Mouse (Mus musculus): Measurements from ENCODE around the gene St3gal6. TPM values are rescaled to one million over a fixed set of nuclear protein-coding genes. Genes with fewer than 3 reads are reported as not detected.
"Not testable (repeated sequence)": the region's sequence is repeated elsewhere in the genome, so short reads cannot be mapped to it uniquely, and the experiment has no call there.

Gene St3gal6
- total RNA-seq, 2 experiments from 2014 or later: 32.4 to 33.0 TPM

DNA sequence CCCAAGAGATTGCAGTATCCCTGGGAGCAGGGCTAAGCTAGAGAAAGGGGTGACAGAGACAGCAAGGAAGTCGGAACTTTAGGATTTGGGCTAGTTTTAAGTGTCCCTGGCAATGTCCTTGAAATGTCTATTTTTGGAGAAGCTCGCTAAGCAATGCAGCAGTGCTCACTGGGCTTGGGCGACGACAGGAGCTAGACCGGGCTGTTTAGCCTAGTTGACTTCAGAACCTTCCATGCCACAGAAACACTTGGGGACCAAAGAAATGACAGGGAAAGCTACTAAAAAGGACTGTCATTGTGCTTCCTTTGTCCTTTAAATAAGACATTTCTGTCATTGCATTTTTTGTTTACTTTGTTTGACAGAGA lies 42.2 kb downstream of the St3gal6 start:
- intact Hi-C loops (cut with DNase I): no loop called here
- no peak for DNase-seq

GRCm38 (mm10) chr16:58481219-58481905 lies 42.7 kb downstream of the St3gal6 start:
- intact Hi-C loops (cut with DNase I): no loop called here
- peak in 1 of 2 experiments; percentile 25 for DNase-seq

DNA sequence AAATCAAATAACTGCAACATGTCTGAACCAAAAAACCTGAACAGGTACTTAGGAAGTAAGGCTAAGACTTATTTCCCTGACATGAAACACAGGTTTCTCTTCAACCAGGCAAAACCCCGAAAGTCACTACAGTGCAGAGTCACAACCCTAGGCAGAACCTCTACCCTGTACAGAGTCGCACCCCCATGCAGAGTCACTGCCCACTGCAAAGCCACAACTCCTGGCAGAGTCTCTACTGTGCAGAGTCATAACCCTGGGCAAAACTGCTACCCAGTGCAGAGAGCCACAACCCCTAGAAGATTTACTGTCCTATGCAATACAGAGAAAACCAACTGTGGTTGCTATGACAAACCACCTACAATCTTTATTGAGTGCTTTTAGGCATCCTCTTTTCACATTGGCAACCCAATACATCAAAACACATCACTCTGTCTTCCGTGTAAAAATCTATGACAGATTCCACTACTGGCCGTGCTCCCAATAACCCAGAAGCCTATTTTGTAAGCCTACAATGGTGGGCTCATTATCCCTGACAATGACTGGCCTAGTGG lies 44.1 kb downstream of the St3gal6 start:
- intact Hi-C loops (cut with DNase I): loop anchor here (5.0 kb wide), 1 partner anchor 42 kb away; the partner anchor contains the start of gene St3gal6
- DNase-seq: no peak

DNA sequence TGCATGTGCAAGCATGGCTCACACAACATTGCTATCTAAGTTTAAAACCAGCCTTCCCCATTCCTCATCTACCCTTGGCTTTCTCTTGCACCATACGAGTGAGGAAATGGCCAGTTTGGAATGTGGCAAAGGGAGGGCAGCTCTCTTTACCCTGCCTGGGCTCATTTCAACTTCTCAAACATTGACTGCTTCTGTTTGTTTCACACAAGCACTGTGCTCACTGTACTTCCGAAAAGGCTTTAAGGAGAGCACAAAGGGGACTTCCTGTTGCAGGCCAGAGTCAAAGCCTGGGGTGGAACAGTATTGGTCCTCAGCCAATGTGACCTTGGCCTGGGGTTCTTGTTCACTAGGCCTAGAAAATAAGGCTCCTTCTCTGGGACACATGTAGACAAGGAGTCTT lies 47.7 kb downstream of the St3gal6 start:
- DNase-seq: peak; percentile 51 to 56
- intact Hi-C loops (cut with DNase I): loop anchor here (2.0 to 5.0 kb wide), 2 partner anchors 20 to 46 kb away; partner anchors contain the start of gene St3gal6

DNA sequence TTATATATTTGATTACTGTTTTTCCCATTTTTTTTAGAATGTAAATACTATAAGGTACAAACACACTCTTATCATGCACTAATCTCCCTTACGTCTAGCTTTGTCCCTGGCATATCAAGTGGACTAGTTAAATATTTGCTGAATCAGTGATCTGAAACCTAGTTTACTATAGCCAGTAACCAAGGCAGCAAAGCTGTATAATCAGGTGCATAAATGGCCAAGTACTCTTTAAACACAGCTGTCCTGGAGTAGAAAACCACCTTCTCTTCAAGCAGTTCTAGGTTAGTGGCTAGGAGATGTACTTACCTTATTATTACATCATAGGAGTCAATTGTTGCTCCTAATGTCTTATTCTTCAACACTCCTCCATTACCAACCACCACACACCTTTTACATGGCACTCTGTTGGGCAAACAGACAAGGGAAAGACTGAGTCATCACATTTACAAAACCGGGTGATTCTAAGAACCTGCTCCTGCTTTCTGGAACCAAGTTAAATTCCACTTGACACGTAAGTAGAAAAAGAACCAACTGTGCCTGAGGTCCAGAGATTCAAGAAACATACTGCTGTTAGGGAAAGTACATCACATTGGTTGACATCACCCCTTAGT lies 48.4 kb downstream of the St3gal6 start:
- intact Hi-C loops (cut with DNase I): loop anchor here (2.0 to 5.0 kb wide), 2 partner anchors 21 to 47 kb away; partner anchors contain the start of gene St3gal6

GRCm38 (mm10) chr16:58474875-58475274 lies 49.2 kb downstream of the St3gal6 start:
- intact Hi-C loops (cut with DNase I): loop anchor here (5.0 kb wide), 1 partner anchor 47 kb away; the partner anchor contains the start of gene St3gal6
- DNase-seq: no peak

More for the DNA sequence above, 48.4 kb downstream of the St3gal6 start:
- DNase-seq: no peak

DNA sequence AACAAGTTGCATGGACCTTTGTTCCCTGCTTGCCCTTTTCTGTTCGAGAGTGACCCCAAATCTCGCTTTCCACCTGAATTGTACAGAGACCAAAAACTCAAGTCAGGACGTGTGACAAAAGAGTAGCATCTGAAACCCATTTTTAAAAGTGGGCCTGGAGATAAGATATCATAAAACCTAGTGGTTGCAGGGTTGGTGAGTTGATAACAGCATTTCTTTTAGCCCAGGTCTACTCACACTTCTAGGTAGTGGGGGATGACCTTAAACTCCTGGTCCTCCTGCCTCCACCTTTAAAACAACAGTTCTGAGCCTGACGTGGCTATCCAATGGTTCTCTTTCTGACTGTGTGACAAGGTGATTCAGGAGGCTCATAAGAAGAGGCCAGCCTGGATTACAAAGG lies 53.2 kb downstream of the St3gal6 start:
- intact Hi-C loops (cut with DNase I): no loop called here
- no peak for DNase-seq

- DNase-seq: no peak
- intact Hi-C loops (cut with DNase I): no loop called here
These were observed 54.0 kb downstream of the St3gal6 start for GRCm38 (mm10) chr16:58470061-58470460.

- no peak for DNase-seq
- intact Hi-C loops (cut with DNase I): loop anchor here (5.0 kb wide), 1 partner anchor 47 kb away; no protein-coding TSS in a partner anchor
These were observed 58.6 kb downstream of the St3gal6 start for GRCm38 (mm10) chr16:58465412-58465811.

DNA sequence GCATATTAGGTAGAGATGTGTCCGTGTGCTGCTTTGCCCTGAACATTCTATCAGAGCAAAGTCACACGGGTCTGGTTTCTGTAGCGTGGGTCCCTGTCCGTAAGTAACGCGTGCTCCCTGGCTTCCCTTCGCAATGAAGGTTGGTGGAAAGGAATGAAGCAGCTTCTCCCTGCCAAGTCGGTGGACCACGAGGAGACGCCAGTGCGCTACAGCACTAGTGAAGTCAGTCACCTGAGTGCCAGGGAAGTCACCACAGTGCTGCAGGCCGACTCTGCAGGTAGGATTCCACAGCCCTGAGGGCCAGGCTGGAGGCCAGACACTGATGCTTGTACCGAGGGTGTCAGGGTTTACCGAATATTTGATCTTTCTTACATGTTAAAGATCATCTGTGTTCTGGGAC lies 60.0 kb downstream of the St3gal6 start:
- no peak for DNase-seq
- intact Hi-C loops (cut with DNase I): no loop called here

DNA sequence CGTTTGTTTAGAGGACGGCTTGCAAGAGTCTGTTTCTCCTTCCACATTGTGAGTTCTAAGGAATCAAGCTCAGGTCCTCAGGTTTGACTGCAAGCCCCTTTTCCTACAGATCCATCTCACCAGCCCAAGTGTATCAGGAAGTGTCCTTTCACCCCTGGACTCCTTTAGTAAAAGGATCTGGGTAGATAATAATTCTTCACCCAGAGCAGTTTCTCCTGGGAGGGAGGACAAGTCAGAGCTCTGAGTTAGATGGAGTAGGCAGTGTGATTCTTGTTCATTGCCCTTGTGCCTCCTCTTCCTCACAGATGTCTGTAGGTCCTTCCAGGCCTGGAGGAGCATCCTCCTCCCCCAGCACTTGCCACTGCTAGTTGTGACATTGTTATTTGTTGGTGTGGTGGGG lies 61.5 kb downstream of the St3gal6 start:
- intact Hi-C loops (cut with DNase I): no loop called here
- no peak for DNase-seq

DNA sequence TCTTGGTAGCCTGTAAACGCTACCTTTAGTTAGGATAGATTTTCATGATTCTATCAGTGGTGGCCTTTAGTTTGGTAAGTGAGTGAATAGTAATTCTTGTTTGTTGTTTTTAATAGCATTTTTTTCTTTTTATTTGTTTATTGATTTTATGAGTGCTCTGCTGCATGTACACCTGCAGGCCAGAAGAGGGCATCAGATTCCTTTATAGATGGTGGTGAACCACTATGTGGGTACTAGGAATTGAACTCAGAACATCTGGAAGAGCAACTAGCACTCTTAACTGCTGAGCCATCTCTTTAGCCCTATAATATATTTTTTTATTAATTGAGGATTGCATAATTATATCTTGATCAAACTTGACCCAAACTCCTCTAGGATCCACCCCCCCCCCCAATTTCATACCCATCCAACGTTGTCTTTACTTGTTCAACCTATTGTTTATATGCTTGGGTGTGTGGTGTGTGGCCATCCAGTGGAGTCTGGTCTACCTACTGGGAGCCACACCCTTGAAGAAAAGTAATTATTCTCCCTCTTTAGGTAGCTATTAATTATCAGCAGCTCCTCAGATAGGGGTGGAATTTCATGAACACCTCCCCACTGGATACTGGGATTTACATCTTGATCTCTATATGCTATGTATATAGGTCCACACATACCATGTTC lies 62.1 kb downstream of the St3gal6 start:
- intact Hi-C loops (cut with DNase I): no loop called here
- DNase-seq: no peak

DNA sequence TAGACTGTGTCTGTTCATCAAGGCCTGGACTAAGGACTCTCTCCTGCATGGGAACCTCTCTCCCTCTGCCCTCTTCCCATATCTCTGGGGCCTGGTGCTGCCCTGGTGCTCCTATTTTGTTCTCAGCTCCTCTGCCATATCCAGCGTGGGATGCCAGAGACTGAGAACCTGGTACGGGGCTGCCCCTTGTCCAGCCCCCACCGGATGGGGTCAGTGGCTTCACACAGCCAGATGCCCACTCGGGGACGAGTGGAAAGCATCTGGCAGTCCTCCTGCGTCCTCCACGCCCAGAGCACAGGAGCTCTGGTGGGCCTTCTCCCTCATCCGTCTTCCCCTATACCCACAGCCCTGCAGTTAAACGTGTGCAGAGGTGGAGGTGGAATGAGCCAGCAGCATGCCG lies 63.7 kb downstream of the St3gal6 start:
- intact Hi-C loops (cut with DNase I): no loop called here
- DNase-seq: peak in 1 of 2 experiments; percentile 26

DNA sequence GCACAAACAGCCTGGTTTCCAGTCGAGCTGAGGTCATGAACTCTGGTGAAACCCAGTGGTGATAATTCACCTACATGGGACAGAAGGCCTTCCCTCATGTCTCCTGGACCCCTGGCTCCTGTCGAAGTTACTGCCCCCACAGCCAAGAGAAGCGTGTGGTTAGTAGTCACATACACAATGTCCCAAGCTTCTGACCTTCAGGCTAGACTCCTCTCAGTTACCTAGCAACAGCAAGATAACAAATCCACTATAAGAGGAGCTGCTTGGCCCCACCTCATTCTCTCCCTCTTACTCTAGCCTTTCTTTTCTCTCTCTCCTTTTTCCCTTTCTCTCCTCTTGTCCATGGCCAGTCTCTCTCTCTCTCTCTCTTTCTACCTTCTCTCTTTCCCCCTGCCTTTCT lies 64.1 kb downstream of the St3gal6 start:
- intact Hi-C loops (cut with DNase I): not testable (repeated sequence)
- DNase-seq: peak; percentile 25 to 47

- intact Hi-C loops (cut with DNase I): no loop called here
- DNase-seq: no peak
These were observed 67.1 kb downstream of the St3gal6 start for GRCm38 (mm10) chr16:58456991-58457390.

DNA sequence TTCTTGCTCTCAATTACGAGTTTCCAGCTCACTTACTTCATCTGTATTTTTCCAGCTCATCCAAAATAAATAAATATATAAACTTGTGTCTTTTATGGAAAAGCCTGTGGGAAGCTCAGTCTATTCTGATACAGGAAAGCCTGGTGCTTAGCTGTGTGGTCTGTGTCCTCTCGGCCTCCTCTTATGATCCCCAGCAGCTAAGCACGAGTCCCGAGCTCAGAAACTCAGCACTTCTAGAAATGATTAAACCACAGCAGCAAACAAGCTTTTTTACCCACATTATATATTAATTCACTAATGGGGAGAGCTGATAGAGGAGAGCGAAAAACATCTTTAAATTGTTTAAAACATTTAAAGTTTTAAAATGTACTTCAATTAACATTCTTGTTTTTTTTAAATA lies 67.6 kb downstream of the St3gal6 start:
- no peak for DNase-seq
- intact Hi-C loops (cut with DNase I): no loop called here

GRCm38 (mm10) chr16:58455118-58455517 lies 68.9 kb downstream of the St3gal6 start:
- intact Hi-C loops (cut with DNase I): no loop called here
- no peak for DNase-seq

- peak; percentile 76 to 80 for DNase-seq
These were observed 69.4 kb downstream of the St3gal6 start for GRCm38 (mm10) chr16:58454617-58455016.

DNA sequence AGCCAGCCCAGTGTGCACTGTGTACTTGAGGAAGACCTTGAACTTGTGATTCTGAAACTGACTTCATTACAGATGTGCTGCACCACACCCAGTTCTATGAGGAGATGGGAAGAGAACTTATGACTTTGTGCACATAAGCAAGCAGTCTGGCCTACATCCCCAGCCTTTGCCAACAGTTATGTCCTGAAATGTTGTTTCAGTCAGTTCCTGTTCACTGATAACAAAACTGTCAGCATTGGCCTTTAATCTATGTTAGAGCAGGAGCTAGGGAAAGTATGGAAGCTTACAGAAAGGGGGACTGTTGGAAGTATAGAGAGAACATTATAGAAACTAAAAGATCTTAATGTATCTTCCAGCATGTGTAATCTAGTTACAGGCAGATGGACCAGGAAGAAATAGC lies 70.2 kb downstream of the St3gal6 start:
- no peak for DNase-seq
- intact Hi-C loops (cut with DNase I): loop anchor here (1.0 to 5.0 kb wide), 5 partner anchors 170 to 948 kb away; partner anchors contain the start of gene Cldnd1

More at GRCm38 (mm10) chr16:58454617-58455016, 69.4 kb downstream of the St3gal6 start:
- intact Hi-C loops (cut with DNase I): loop anchor here (1.0 to 5.0 kb wide), 5 partner anchors 170 to 948 kb away; partner anchors contain the start of gene Cldnd1

DNA sequence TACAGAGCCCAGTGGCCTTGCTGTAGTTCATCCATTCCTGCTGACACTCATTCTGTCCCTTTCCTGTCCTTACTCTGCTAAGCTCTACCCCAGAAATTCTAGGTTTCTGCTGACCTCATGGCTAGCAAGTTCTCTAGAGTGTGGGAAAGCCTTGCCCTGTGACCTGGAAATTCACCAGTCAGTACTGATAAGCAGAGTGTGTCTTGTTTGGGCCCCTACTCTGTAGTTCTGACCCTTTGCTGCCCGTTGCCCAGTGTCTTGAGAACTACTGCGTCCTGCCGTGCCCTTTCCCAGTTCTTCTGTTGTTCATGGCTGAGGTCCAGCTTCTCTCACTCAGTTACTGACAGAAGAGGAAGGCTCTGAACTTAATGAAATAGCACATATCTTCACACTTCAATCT lies 70.9 kb downstream of the St3gal6 start:
- intact Hi-C loops (cut with DNase I): loop anchor here (5.0 kb wide), 4 partner anchors 209 to 949 kb away; partner anchors contain the start of gene Cldnd1
- DNase-seq: peak; percentile 46 to 61

DNA sequence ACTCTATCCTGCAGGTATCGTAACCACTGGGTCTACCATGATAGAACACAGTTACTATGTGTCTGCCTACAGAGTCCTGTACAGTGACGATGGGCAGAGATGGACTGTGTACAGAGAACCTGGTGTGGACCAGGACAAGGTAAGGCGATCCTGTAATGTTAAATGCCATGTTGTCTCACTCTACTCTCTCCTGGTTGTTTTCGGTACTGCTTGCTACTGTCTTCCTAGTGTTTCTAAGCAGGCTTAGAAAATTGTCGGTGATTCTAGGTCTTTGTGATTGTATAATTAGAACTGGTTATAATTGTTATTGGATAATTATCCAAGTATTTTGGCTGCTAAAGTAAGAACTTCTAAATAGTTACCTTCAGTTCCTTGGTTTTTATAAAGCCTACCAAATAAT lies 72.4 kb downstream of the St3gal6 start:
- intact Hi-C loops (cut with DNase I): loop anchor here (1.0 to 5.0 kb wide), 6 partner anchors 42 to 951 kb away; partner anchors contain the start of gene Cldnd1

More for the DNA sequence above, 72.4 kb downstream of the St3gal6 start:
- no peak for DNase-seq

Measured in heart, postnatal 10 days (tissue).